Mouse (Mus musculus): Measurements from ENCODE around the gene Nos1ap. TPM values are rescaled to one million over a fixed set of nuclear protein-coding genes. Genes with fewer than 3 reads are reported as not detected.
A peak's percentile ranks its signal among the peaks of the same experiment; 100 is the strongest.

Gene Nos1ap
- total RNA-seq, 2 experiments from 2014 or later, result 21.8 to 24.0 TPM

GRCm38 (mm10) chr1:170429656-170430055, 160.0 kb downstream of the Nos1ap start:
- no peak for DNase-seq
- intact Hi-C loops (cut with DNase I), result no loop called here

GRCm38 (mm10) chr1:170428141-170428540, 161.5 kb downstream of the Nos1ap start:
- DNase-seq, result no peak
- intact Hi-C loops (cut with DNase I), result no loop called here

GRCm38 (mm10) chr1:170424258-170424889, 165.3 kb downstream of the Nos1ap start:
- intact Hi-C loops (cut with DNase I), result no loop called here
- no peak for DNase-seq

- intact Hi-C loops (cut with DNase I), result no loop called here
- no peak for DNase-seq
Observed at GRCm38 (mm10) chr1:170423048-170423447, 166.6 kb downstream of the Nos1ap start.

- no peak for DNase-seq
- intact Hi-C loops (cut with DNase I), result no loop called here
Observed at GRCm38 (mm10) chr1:170422188-170422587, 167.5 kb downstream of the Nos1ap start.

GRCm38 (mm10) chr1:170419961-170420360, 169.7 kb downstream of the Nos1ap start:
- intact Hi-C loops (cut with DNase I), result no loop called here
- no peak for DNase-seq

- intact Hi-C loops (cut with DNase I), result no loop called here
- DNase-seq, result no peak
Observed at GRCm38 (mm10) chr1:170418131-170418530, 171.5 kb downstream of the Nos1ap start.

GRCm38 (mm10) chr1:170416967-170417366, 172.7 kb downstream of the Nos1ap start:
- no peak for DNase-seq
- intact Hi-C loops (cut with DNase I), result no loop called here

- DNase-seq, result no peak
- intact Hi-C loops (cut with DNase I), result no loop called here
Observed at GRCm38 (mm10) chr1:170416206-170416605, 173.5 kb downstream of the Nos1ap start.

- intact Hi-C loops (cut with DNase I), result no loop called here
- no peak for DNase-seq
Observed at GRCm38 (mm10) chr1:170415395-170415794, 174.3 kb downstream of the Nos1ap start.

- intact Hi-C loops (cut with DNase I), result no loop called here
- DNase-seq, result no peak
Observed at GRCm38 (mm10) chr1:170410402-170411191, 179.1 kb downstream of the Nos1ap start.

- intact Hi-C loops (cut with DNase I), result no loop called here
- no peak for DNase-seq
Observed at GRCm38 (mm10) chr1:170409091-170409490, 180.6 kb downstream of the Nos1ap start.

- DNase-seq, result no peak
- intact Hi-C loops (cut with DNase I), result no loop called here
Observed at GRCm38 (mm10) chr1:170406921-170407320, 182.7 kb downstream of the Nos1ap start.

GRCm38 (mm10) chr1:170405152-170405551, 184.5 kb downstream of the Nos1ap start:
- intact Hi-C loops (cut with DNase I), result no loop called here
- no peak for DNase-seq

GRCm38 (mm10) chr1:170402682-170403081, 187.0 kb downstream of the Nos1ap start:
- no peak for DNase-seq
- intact Hi-C loops (cut with DNase I), result no loop called here

- intact Hi-C loops (cut with DNase I), result loop anchor here (5.0 kb wide), 1 partner anchor 208 kb away; no protein-coding TSS in a partner anchor
- no peak for DNase-seq
Observed at GRCm38 (mm10) chr1:170398866-170399265, 190.8 kb downstream of the Nos1ap start.

- intact Hi-C loops (cut with DNase I), result loop anchor here (5.0 kb wide), 1 partner anchor 212 kb away; no protein-coding TSS in a partner anchor
- peak; percentile 52 to 70 for DNase-seq
Observed at GRCm38 (mm10) chr1:170395101-170395500, 194.6 kb downstream of the Nos1ap start.

- DNase-seq, result no peak
- intact Hi-C loops (cut with DNase I), result loop anchor here (5.0 kb wide), 1 partner anchor 213 kb away; no protein-coding TSS in a partner anchor
Observed at GRCm38 (mm10) chr1:170394641-170395040, 195.0 kb downstream of the Nos1ap start.

GRCm38 (mm10) chr1:170392771-170393728, 196.6 kb downstream of the Nos1ap start:
- intact Hi-C loops (cut with DNase I), result no loop called here
- peak; percentile 49 to 64 for DNase-seq

- intact Hi-C loops (cut with DNase I), result no loop called here
- peak in 1 of 2 experiments; percentile 11 for DNase-seq
Observed at GRCm38 (mm10) chr1:170387180-170387912, 202.3 kb downstream of the Nos1ap start.
